Mouse (Mus musculus): ENCODE data around the gene Atf7ip.

GRCm38 (mm10) chr6:136555523-136555915 is 49.6 kb downstream of the Atf7ip start:
- no peak for TF ChIP-seq POLR2A (IDR thresholded peaks at IDR 0.05; ENCODE audit: insufficient read length, low read depth)
- no peak for TF ChIP-seq E2F4 (IDR thresholded peaks at IDR 0.05; ENCODE audit: insufficient read depth)
- no peak for TF ChIP-seq USF1 (IDR thresholded peaks at IDR 0.05; ENCODE audit: low read depth)
- no peak for TF ChIP-seq CEBPB (IDR thresholded peaks at IDR 0.05; ENCODE audit: insufficient read depth, poor library complexity, severe bottlenecking)
- no peak for TF ChIP-seq REST (IDR thresholded peaks at IDR 0.05; ENCODE audit: insufficient read depth, insufficient read length)
